Mouse (Mus musculus) forebrain, embryonic 13.5 days (tissue): ENCODE measurements around the gene Ngb. TPM values are rescaled to one million over a fixed set of nuclear protein-coding genes. Genes with fewer than 3 reads are reported as not detected.

Experiments
- ATAC-seq: fragments of 200-750 bp; cut with Nextera tagmentation; 2 replicates; pipeline ENCODE4 v1.8.0; 2017
- H3K27ac ChIP-seq: fragments of 300-500 bp; sonication (generic); 2 replicates; pipeline ENCODE4 v1.5.1; 2015; ENCODE audit warnings: inconsistent platforms, mild to moderate bottlenecking, moderate library complexity
- H3K27me3 ChIP-seq: fragments of 300-500 bp; sonication (generic); 2 replicates; pipeline ENCODE4 v1.6.1; 2015; ENCODE audit warnings: mild to moderate bottlenecking, inconsistent platforms
- H3K36me3 ChIP-seq: fragments of 300-500 bp; sonication (generic); 2 replicates; pipeline ENCODE4 v1.6.1; 2015; ENCODE audit warnings: mild to moderate bottlenecking, inconsistent platforms; ENCODE audit not compliant: poor library complexity, severe bottlenecking
- H3K4me1 ChIP-seq: fragments of 300-500 bp; sonication (generic); 2 replicates; pipeline ENCODE4 v1.6.1; 2015; ENCODE audit warnings: inconsistent platforms
- H3K4me2 ChIP-seq: fragments of 300-500 bp; sonication (generic); 2 replicates; pipeline ENCODE4 v1.6.1; 2015; ENCODE audit warnings: inconsistent platforms, mild to moderate bottlenecking, moderate library complexity
- H3K4me3 ChIP-seq: fragments of 300-500 bp; sonication (generic); 2 replicates; pipeline ENCODE4 v1.5.1; 2015; ENCODE audit warnings: mild to moderate bottlenecking, inconsistent platforms
- H3K9ac ChIP-seq: fragments of 300-500 bp; sonication (generic); 2 replicates; pipeline ENCODE4 v1.6.1; 2015; ENCODE audit warnings: mild to moderate bottlenecking, inconsistent platforms
- H3K9me3 ChIP-seq: fragments of 300-500 bp; sonication (generic); replicated peaks from 2 replicates; pipeline ENCODE4 v1.6.1; 2016; ENCODE audit warnings: inconsistent platforms
- WGBS: fragments of 180-500 bp; shearing (Covaris S2); methylation state at CpG from one replicate; pipeline ENCODE4 v1.1.7; 2015; 5-methylcytosine and 5-hydroxymethylcytosine counted together
- polyA plus RNA-seq: library from polyadenylated mRNA; unstranded; fragments of >200 nt; fragmentation: Nextera tagmentation; extraction: Ambion mirVana; gene quantifications from 2 replicates; pipeline ENCODE4 v1.2.1, GENCODE M21; 2015

Gene Ngb
- polyA plus RNA-seq: 0.66 and 1.0 TPM in 2 replicates

DNA sequence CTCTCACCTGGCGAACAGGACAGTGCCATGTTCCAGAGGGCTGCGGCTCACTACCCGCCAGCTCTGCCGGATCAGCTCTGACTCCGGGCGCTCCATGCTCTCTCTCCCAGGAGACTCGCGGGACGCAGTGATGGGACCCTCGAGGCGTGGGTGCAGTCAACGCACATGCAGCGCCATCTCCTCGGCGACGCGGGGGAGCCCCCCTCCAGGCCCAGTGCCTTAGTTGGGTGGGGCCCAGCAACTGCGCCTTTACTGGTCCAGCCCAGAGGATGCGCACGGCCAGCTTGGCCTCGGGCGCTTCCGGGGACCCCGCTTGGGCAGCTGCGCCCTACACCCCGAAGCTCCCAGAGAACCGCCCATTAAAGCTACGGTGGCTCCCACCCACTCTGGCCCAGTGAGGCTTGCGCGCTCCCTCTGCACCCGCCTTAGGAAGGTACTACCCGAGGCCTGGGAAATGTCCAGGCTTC, at the start of gene Ngb:
Gene Ngb, minus strand, starts transcription at position 375 of the 467 bp plus-strand sequence.
- H3K4me2 ChIP-seq: peak within 1 kb of the TSS; percentile 63
- peaks cover 32% of the 10 kb centered on the region for H3K27me3 ChIP-seq
- no peak within 1 kb of the TSS for H3K27ac ChIP-seq
- peak within 1 kb of the TSS; percentile 45 for H3K9ac ChIP-seq
- no peak for ATAC-seq
- WGBS: 3% methylated on average over 31 of the region's 32 CpGs
- no peaks in the 10 kb centered on the region for H3K9me3 ChIP-seq
- H3K4me1 ChIP-seq: peaks cover 9% of the 10 kb centered on the region
- H3K4me3 ChIP-seq: peak within 1 kb of the TSS; percentile 32
- no peaks in the 10 kb centered on the region for H3K36me3 ChIP-seq

DNA sequence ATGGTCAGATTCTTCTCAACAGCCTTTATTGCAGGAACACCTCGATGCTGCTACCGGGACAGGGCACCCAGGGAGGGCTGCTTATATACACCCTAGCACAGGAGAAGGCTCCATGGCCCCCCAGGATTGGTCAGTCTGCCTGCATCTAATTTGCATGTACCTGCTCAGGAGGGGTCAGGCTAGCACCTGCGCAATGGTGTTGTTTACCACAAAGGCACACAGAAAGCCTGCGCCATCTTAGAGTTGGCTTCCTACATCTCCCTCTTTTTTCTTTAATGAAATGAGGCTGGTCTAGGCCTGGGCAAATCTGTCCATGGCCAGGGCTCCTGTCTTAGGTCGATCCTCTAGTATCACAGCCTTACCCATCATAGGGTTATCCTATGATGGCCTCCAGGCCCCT, 47.1 kb upstream of the Ngb start:
- no peak overlapping the region for H3K27ac ChIP-seq
- no peaks in the 10 kb centered on the region for H3K27me3 ChIP-seq
- H3K4me3 ChIP-seq: no peak overlapping the region
- peaks cover 9% of the 10 kb centered on the region for H3K36me3 ChIP-seq
- no peak overlapping the region for H3K9ac ChIP-seq
- H3K9me3 ChIP-seq: peaks cover 7% of the 10 kb centered on the region; the same call in 1 of the 2 replicates
- H3K4me2 ChIP-seq: no peak overlapping the region
- 100% methylated on average over 5 of the region's 5 CpGs for WGBS
- no peak for ATAC-seq
- H3K4me1 ChIP-seq: peaks cover 17% of the 10 kb centered on the region

DNA sequence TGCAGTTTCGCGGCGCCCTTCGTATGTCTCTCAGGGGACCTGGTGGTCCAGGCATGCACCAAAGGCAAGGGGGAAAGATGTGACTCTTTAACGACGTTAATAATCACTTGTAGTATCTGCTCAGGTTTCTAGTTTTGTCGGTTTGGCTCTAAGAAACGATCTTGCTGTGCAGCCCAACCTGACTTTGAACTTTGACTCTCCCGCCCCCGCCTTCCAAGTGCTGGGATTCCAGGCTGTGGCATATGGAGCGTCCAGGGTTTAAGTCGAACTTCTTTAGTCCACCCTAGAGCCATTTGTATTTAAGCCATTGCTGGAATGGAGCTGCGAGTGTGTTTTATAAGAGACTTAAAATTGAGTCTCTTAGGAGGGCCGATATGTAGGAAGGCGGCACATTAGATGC, 45.8 kb upstream of the Ngb start:
- Histone ChIP-seq H3K27ac (peak overlapping the region; percentile 92), H3K9me3 (peaks cover 7% of the 10 kb centered on the region; the same call in 1 of the 2 replicates), H3K4me2 (peak overlapping the region; percentile 66), H3K9ac (peak overlapping the region; percentile 80), H3K27me3 (no peaks in the 10 kb centered on the region), H3K36me3 (peaks cover 9% of the 10 kb centered on the region), H3K4me1 (peaks cover 17% of the 10 kb centered on the region), H3K4me3 (peak overlapping the region; percentile 78)
- ATAC-seq: no peak
- 14% methylated on average over 15 of the region's 15 CpGs for WGBS

DNA sequence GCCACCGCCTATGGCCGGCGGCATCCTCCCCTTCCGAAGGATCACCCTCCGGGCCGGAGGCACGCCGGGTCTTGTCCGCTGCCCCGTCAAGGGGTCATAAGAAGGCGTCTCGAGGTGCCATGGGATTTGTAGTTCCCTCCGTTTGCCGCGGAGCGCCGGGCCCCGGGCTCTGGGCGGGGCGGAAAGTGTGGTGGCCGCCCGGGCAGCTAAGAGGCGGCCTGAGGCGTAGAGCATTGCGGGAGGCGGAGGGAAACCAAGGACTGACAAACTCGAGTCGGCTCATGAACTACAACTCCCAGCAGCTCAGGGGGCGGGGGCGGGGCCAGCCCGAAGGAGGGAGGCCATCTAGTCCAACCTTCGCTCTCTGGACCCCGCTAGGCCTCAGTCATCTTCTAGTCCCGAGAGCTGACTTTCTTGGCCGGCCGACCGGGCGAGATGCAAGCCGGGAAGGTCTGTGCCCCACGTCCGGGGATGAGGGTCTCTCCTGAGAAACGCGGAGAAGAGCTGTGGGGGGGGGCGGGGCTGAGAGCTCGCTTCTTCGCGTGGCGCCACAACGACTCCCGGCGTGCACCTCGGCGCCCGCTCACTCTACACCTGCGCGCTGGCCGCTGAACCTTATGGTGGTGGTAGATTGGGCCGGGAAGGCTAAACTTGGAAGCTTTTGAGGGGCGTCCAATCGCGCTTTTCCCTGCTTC, 45.2 kb upstream of the Ngb start, which contains the start of gene Pomt2:
Gene Pomt2, minus strand, starts transcription at position 574 of the 695 bp plus-strand sequence.
- peaks cover 7% of the 10 kb centered on the region; the same call in 1 of the 2 replicates for H3K9me3 ChIP-seq
- peak; percentile 97 for ATAC-seq
- peaks cover 17% of the 10 kb centered on the region for H3K4me1 ChIP-seq
- H3K4me3 ChIP-seq: peak within 1 kb of the TSS; percentile 78
- no peaks in the 10 kb centered on the region for H3K27me3 ChIP-seq
- under 1% methylated on average over 61 of the region's 61 CpGs for WGBS
- peak within 1 kb of the TSS; percentile 66 for H3K4me2 ChIP-seq
- H3K27ac ChIP-seq: peak within 1 kb of the TSS; percentile 92
- H3K9ac ChIP-seq: peak within 1 kb of the TSS; percentile 80
- H3K36me3 ChIP-seq: peaks cover 9% of the 10 kb centered on the region

DNA sequence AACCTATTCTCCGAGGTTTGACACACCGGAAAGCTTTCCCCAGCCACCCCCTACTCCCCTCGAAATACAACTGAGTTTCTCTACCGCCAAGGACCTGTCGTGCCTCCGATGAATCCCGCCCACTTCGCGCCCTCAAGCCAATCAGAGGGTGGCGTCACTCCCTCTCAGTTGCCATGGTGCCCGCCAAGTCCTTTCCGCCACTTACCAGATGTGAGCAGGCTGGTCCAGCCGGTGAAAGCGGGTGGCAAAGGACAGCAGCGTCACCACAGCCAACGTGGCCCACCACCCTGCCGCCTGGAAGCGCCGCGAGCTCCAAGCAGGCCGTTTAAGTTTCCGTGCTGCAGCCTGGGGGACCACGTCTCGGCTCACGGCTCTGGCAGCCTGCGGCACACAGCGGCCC, 44.6 kb upstream of the Ngb start, which contains the start of gene Gstz1:
Gene Gstz1, plus strand, starts transcription at position 200 of the 400 bp plus-strand sequence.
- H3K27me3 ChIP-seq: no peaks in the 10 kb centered on the region
- H3K4me1 ChIP-seq: peaks cover 17% of the 10 kb centered on the region
- H3K36me3 ChIP-seq: peaks cover 9% of the 10 kb centered on the region
- peak within 1 kb of the TSS; percentile 80 for H3K9ac ChIP-seq
- H3K4me2 ChIP-seq: peak within 1 kb of the TSS; percentile 66
- WGBS: under 1% methylated on average over 27 of the region's 27 CpGs
- H3K9me3 ChIP-seq: peaks cover 7% of the 10 kb centered on the region; the same call in 1 of the 2 replicates
- peak; percentile 90 for ATAC-seq
- peak within 1 kb of the TSS; percentile 78 for H3K4me3 ChIP-seq
- H3K27ac ChIP-seq: peak within 1 kb of the TSS; percentile 92

DNA sequence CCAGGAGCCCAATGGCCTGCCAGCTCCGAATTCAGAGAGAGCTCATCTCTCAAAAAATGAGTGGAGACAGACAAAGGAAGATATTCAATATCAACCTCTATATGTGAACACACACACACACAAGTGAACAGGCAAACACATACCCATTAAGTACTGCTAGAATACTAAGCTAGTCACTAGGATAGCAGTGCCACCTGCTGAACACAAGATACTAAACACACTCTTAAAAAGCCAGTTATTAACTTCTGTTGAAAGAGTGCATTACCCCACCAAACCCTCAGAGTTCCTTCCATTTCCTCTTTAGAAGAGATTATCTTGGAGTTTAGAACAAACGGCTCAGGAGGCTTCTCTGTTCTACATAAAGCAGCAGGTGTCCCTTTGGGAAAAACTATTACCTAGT, 39.8 kb upstream of the Ngb start:
- Histone ChIP-seq H3K4me3 (no peak overlapping the region), H3K27me3 (no peaks in the 10 kb centered on the region), H3K4me2 (no peak overlapping the region), H3K9me3 (no peaks in the 10 kb centered on the region), H3K27ac (no peak overlapping the region), H3K9ac (no peak overlapping the region), H3K36me3 (0 out of 2 replicates have a peak, but pooled peaks cover 8% of the 10 kb centered on the region), H3K4me1 (peaks cover 17% of the 10 kb centered on the region)
- ATAC-seq: no peak
- 81% methylated on average over 2 of the region's 2 CpGs for WGBS

DNA sequence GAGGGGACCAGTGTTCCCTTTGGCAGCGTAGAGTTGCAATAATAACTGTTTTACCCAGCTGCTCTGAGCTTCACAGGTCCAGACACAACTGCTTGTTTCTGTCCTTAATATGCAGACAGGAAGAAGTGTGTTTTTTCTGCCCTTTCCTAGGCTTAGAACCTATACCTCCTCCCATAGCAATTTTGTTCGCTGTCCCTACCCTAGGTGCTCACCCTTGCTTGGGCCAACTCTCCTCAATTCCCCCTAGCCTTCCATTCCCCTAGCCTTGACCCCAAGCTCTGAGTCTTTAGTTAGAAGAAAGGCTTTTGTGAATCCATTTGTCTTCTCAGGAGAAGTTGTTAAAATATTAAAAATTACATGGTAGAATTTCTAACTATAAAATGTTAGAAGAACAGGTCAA, 36.4 kb upstream of the Ngb start:
- H3K36me3 ChIP-seq: peaks cover 18% of the 10 kb centered on the region
- no peak overlapping the region for H3K4me2 ChIP-seq
- H3K27ac ChIP-seq: no peak overlapping the region
- peaks cover 7% of the 10 kb centered on the region; the same call in 1 of the 2 replicates for H3K4me1 ChIP-seq
- H3K9me3 ChIP-seq: no peaks in the 10 kb centered on the region
- H3K9ac ChIP-seq: no peak overlapping the region
- H3K4me3 ChIP-seq: no peak overlapping the region
- no peaks in the 10 kb centered on the region for H3K27me3 ChIP-seq
- 42% methylated on average over 2 of the region's 2 CpGs for WGBS
- 0 out of 2 replicates have a peak, but pooled peaks have one; percentile 10 for ATAC-seq

DNA sequence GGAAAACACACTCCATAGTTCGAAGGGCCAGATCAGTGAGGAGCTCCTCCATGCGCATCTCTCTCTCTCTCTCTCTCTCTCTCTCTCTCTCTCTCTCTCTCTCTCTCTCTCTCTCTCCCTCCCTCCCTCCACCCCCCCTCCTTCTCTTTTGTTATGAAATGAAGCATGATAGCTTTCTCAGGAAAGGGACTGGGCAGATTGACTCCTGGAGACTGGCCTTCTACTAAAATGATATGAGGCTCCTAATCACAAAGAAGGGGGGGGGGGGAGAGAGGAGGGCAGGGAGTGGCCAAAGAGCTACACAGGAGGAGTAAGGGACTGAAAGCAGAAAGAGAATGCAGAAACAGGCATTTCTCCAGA, 36.0 kb upstream of the Ngb start:
- H3K4me1 ChIP-seq: peaks cover 7% of the 10 kb centered on the region; the same call in 1 of the 2 replicates
- H3K4me3 ChIP-seq: no peak overlapping the region
- no peak overlapping the region for H3K9ac ChIP-seq
- H3K9me3 ChIP-seq: no peaks in the 10 kb centered on the region
- 57% methylated on average over 2 of the region's 2 CpGs for WGBS
- H3K4me2 ChIP-seq: no peak overlapping the region
- peak; percentile 33; the same call in 1 of the 2 replicates for ATAC-seq
- H3K36me3 ChIP-seq: peaks cover 21% of the 10 kb centered on the region
- H3K27ac ChIP-seq: peak overlapping the region; percentile 60
- H3K27me3 ChIP-seq: no peaks in the 10 kb centered on the region

DNA sequence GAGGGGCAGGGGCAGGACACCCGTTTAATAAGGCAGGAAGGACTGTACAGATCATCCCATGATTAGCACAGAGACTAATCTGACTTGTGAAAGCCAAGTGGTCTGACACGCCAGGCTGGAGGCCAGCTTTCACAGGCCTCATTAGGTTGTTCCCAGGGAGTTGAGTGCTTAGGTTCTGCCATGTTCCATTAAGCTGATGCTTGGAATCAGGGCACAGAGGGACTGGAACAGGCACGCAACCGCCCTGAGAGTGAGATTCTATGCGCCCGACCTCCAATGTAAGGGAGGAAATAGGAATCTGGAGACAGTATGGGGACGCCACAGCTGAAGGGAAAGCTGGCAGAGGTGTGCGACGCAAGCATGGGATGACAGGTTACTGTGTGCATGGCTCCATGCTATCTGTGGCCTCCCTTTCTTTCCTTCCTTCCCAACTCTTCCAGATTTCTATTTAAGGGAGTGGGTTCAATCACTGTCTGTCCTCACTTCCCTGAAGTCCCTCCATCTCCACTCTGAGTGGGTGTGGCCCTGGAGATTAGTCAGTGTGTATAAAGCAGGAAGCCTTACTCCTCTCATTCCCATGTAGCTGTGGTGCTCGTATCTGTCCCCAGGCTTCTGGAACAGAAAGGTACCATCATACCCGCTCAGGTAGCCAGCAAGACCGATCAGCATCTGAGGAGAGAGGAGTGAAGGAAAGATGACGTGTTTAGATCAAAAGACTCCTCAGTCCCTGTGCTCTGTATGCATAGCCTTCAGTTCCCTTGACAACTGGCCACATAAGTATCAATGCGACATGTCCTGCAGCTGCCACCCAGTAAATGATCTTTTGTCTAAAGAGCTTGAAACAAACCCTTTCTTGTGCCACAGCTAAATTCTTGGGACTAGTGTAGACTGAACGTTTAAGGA, 35.4 kb upstream of the Ngb start:
- H3K4me2 ChIP-seq: no peak overlapping the region
- peaks cover 26% of the 10 kb centered on the region for H3K36me3 ChIP-seq
- WGBS: 64% methylated on average over 15 of the region's 15 CpGs
- no peak overlapping the region for H3K4me3 ChIP-seq
- no peak overlapping the region for H3K9ac ChIP-seq
- H3K9me3 ChIP-seq: no peaks in the 10 kb centered on the region
- H3K27me3 ChIP-seq: no peaks in the 10 kb centered on the region
- peak overlapping the region; percentile 60 for H3K27ac ChIP-seq
- H3K4me1 ChIP-seq: peaks cover 7% of the 10 kb centered on the region; the same call in 1 of the 2 replicates
- peak; percentile 59; the same call in 1 of the 2 replicates for ATAC-seq

DNA sequence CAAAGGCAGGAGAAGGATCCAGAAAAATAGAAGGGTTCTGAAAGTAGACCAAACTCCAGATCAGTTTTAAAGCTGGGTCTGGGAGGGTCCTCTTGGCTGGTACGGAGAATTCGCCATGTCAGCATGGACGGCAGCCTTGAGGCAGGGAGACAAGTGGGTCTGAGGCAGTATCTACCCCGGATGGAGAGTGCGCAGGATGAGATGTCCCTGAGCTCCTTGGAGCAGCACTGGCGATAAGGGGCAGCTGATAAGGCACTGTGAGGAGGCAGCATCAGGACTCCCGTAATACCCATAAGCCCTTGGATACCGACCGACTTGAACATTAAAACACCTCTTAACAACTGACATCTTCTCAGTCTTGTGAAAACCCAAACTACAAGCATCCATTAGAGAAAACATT, 30.4 kb upstream of the Ngb start:
- Histone ChIP-seq H3K4me2 (no peak overlapping the region), H3K27me3 (no peaks in the 10 kb centered on the region), H3K27ac (no peak overlapping the region), H3K36me3 (peaks cover 53% of the 10 kb centered on the region), H3K4me3 (no peak overlapping the region), H3K4me1 (peaks cover 15% of the 10 kb centered on the region), H3K9me3 (no peaks in the 10 kb centered on the region), H3K9ac (no peak overlapping the region)
- WGBS: 94% methylated on average over 9 of the region's 9 CpGs
- ATAC-seq: no peak

DNA sequence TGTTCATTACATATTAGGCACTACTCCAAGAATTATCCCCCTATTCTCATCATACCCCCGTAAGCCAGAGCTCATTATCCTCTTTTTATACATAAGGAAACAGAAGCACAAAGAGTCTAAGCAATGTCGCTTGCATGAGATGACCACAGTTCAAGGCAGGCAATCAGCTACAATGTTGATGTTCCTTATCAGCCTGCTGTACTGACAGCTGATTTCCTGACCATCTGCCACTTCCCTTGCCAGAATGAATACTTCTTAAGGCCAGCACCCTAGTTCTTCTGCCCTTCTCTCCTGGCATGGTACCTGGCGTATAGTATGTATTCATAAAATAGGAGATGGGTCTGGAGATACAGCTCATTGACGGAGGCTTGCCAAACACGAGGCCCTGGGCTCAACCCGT, 29.9 kb upstream of the Ngb start:
- WGBS: 89% methylated on average over 6 of the region's 6 CpGs
- no peaks in the 10 kb centered on the region for H3K9me3 ChIP-seq
- no peaks in the 10 kb centered on the region for H3K27me3 ChIP-seq
- H3K4me3 ChIP-seq: no peak overlapping the region
- no peak overlapping the region for H3K27ac ChIP-seq
- no peak for ATAC-seq
- H3K4me2 ChIP-seq: no peak overlapping the region
- peaks cover 52% of the 10 kb centered on the region for H3K36me3 ChIP-seq
- H3K9ac ChIP-seq: no peak overlapping the region
- H3K4me1 ChIP-seq: peaks cover 12% of the 10 kb centered on the region
